Mouse (Mus musculus) megakaryocyte, adult 5-6 weeks (primary cell): Measurements from ENCODE around the gene Pim3. TPM values are rescaled to one million over a fixed set of nuclear protein-coding genes. Genes with fewer than 3 reads are reported as not detected.
A peak's percentile ranks its signal among the peaks of the same experiment; 100 is the strongest.

Experiments
- ATAC-seq: 2 replicates; pipeline ENCODE4 v1.8.0; 2016; ENCODE audit warnings: mild to moderate bottlenecking, inconsistent platforms; ENCODE audit not compliant: poor library complexity, severe bottlenecking
- total RNA-seq, 2 experiments: library from RNA; stranded (forward) in 1 of 2; stranded (reverse) in 1 of 2; fragments of 153-499, 151-499 nt in 1 of 2; fragments of 221-1000, 200-1000 nt in 1 of 2; gene quantifications; 2 replicates each; pipeline versions ENCODE4 v1.2.3 to v1.2.4; 2015 to 2017

The Pim3 gene
- total RNA-seq, 2 experiments from 2014 or later, result 4.7 to 12.5 TPM

GRCm38 (mm10) chr15:88836571-88836970, 25.4 kb upstream of the Pim3 start:
- no peak for ATAC-seq

GRCm38 (mm10) chr15:88837199-88837932, 24.6 kb upstream of the Pim3 start:
- peak; percentile 70 for ATAC-seq

- no peak for ATAC-seq
Measured at GRCm38 (mm10) chr15:88837977-88838376, 24.0 kb upstream of the Pim3 start.

GRCm38 (mm10) chr15:88839271-88839670, 22.7 kb upstream of the Pim3 start:
- no peak for ATAC-seq

- ATAC-seq, result no peak
Measured at GRCm38 (mm10) chr15:88840126-88840525, 21.9 kb upstream of the Pim3 start.

- ATAC-seq, result no peak
Measured at GRCm38 (mm10) chr15:88841160-88841559, 20.8 kb upstream of the Pim3 start.

- no peak for ATAC-seq
Measured at GRCm38 (mm10) chr15:88841580-88842299, 20.2 kb upstream of the Pim3 start.

GRCm38 (mm10) chr15:88842300-88842673, 19.7 kb upstream of the Pim3 start:
- ATAC-seq, result no peak

GRCm38 (mm10) chr15:88843486-88844097, 18.4 kb upstream of the Pim3 start:
- no peak for ATAC-seq

GRCm38 (mm10) chr15:88844966-88845365, 17.0 kb upstream of the Pim3 start:
- ATAC-seq, result no peak

- no peak for ATAC-seq
Measured at GRCm38 (mm10) chr15:88848661-88849060, 13.3 kb upstream of the Pim3 start.

GRCm38 (mm10) chr15:88849621-88850020, 12.4 kb upstream of the Pim3 start:
- no peak for ATAC-seq

- no peak for ATAC-seq
Measured at GRCm38 (mm10) chr15:88850146-88850826, 11.7 kb upstream of the Pim3 start.

GRCm38 (mm10) chr15:88851076-88851475, 10.9 kb upstream of the Pim3 start:
- no peak for ATAC-seq

GRCm38 (mm10) chr15:88851507-88852149, 10.4 kb upstream of the Pim3 start:
- ATAC-seq, result no peak

- ATAC-seq, result no peak
Measured at GRCm38 (mm10) chr15:88853106-88853505, 8.9 kb upstream of the Pim3 start.

- no peak for ATAC-seq
Measured at GRCm38 (mm10) chr15:88854119-88854968, 7.6 kb upstream of the Pim3 start.

GRCm38 (mm10) chr15:88854969-88855830, 6.8 kb upstream of the Pim3 start:
- ATAC-seq, result peak; percentile 78

- no peak for ATAC-seq
Measured at GRCm38 (mm10) chr15:88855896-88856417, 6.0 kb upstream of the Pim3 start.
